Mouse (Mus musculus): ENCODE measurements around the gene Mog. TPM values are rescaled to one million over a fixed set of nuclear protein-coding genes. Genes with fewer than 3 reads are reported as not detected.
A peak's percentile ranks its signal among the peaks of the same experiment; 100 is the strongest.

The Mog gene
- polyA plus RNA-seq, 1 experiment, result not detected

DNA sequence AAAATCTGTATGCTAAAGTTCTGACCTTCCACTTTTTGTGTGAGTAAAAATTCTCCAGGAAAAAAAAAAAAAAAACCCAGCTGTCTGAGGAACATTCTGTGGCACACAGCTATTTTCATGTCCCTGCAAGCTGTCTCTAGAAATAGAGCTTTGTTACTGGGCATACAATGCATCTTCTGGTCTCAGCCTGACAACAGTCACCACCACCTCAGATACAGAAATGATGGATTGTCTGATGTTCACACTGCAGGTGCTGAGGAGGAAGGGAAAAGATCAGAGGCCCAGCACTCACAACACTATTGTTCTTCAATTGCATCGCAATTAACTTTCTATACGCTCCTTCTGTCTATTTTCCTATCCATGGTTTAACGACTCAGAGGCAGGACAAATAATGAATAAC, 4.9 kb downstream of the Mog start:
- Histone ChIP-seq H3K36me3 (replicated peaks; ENCODE audit: low read length) (no peaks in the 10 kb centered on the region), H3K4me3 (replicated peaks) (no peak overlapping the region), H3K4me1 (peaks cover 22% of the 10 kb centered on the region), H3K27me3 (replicated peaks) (peaks cover 2% of the 10 kb centered on the region), H3K9me3 (no peaks in the 10 kb centered on the region)
- TF ChIP-seq FLI1 (IDR thresholded peaks at IDR 0.05; ENCODE audit: low read length) (no peak), GATA1 (IDR thresholded peaks at IDR 0.05; ENCODE audit: borderline replicate concordance, low read length) (no peak)

DNA sequence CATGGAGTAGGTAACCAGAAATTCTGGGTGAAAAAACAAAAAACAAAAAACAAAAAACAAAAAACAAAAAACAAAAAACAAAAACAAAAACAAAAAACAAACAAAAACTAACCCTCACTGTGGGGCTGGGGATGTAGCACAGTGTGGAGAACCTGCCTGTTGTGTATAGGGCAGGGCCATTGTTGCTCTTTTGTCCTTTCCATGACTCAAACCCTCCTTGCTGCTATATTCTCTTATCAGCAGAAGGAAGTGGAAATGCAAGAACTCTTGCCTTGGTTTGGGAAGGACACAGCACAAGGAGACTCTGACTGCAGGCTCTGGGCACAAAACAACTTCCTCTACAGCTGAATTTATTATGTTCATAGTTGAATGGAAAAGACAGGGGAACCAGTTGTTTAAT, 6.9 kb downstream of the Mog start:
- H3K36me3 ChIP-seq (replicated peaks; ENCODE audit: low read length), result no peaks in the 10 kb centered on the region
- peaks cover 4% of the 10 kb centered on the region for H3K27me3 ChIP-seq (replicated peaks)
- TF ChIP-seq FLI1 (IDR thresholded peaks at IDR 0.05; ENCODE audit: low read length) (no peak), GATA1 (IDR thresholded peaks at IDR 0.05; ENCODE audit: borderline replicate concordance, low read length) (no peak)
- peaks cover 15% of the 10 kb centered on the region for H3K4me1 ChIP-seq
- no peaks in the 10 kb centered on the region for H3K9me3 ChIP-seq
- no peak overlapping the region for H3K4me3 ChIP-seq (replicated peaks)

DNA sequence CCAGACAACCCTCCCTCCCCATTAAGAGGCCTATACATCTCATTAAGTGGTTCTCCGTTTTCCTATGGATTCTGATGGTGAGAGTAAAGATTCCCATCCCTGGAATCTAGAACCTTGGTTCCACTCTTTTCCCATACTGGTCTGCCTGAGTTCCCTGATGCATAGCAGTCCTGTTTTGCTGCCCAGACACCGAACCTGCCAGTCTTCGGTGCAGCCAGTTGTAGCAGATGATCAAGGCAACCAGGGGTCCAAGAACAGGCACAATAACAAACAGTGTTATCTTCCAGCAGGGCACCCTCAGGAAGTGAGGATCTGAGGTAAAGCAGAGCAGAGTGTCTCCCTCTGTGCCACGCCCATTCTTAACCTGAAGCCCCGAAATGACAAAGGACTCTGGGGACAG, 11.1 kb downstream of the Mog start:
- H3K9me3 ChIP-seq, result no peaks in the 10 kb centered on the region
- TF ChIP-seq GATA1 (IDR thresholded peaks at IDR 0.05; ENCODE audit: borderline replicate concordance, low read length) (no peak), FLI1 (IDR thresholded peaks at IDR 0.05; ENCODE audit: low read length) (no peak)

DNA sequence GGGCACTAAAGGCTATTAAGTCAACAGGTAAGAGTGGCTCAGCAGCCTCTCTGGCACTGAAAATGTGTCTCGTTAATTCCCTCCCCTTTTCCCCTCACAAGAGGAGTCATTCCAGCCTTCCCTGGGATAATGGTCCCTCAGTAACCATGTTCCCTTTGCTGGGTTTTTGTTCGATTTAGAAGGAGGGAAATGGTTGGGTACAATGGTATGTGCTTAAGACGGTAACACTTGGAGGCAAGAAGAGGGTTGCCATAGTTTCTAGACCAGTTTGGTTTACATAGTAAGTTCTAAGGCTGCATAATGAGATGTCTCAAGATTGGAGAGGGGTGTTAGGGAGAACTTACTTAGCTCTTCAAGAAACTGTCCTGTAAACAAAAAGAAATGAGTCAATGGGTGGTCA, 11.5 kb downstream of the Mog start:
- no peak for TF ChIP-seq GATA1 (IDR thresholded peaks at IDR 0.05; ENCODE audit: borderline replicate concordance, low read length)
- TF ChIP-seq FLI1 (IDR thresholded peaks at IDR 0.05; ENCODE audit: low read length), result no peak
- Histone ChIP-seq H3K4me1 (peaks cover 26% of the 10 kb centered on the region), H3K36me3 (replicated peaks; ENCODE audit: low read length) (peaks cover 7% of the 10 kb centered on the region), H3K9me3 (no peaks in the 10 kb centered on the region), H3K27me3 (replicated peaks) (peaks cover 8% of the 10 kb centered on the region), H3K4me3 (replicated peaks) (no peak overlapping the region)

More for the DNA sequence above, 11.1 kb downstream of the Mog start:
- H3K4me1 ChIP-seq, result peaks cover 30% of the 10 kb centered on the region
- peaks cover 8% of the 10 kb centered on the region for H3K27me3 ChIP-seq (replicated peaks)
- H3K4me3 ChIP-seq (replicated peaks), result no peak overlapping the region
- peaks cover 7% of the 10 kb centered on the region for H3K36me3 ChIP-seq (replicated peaks; ENCODE audit: low read length)

DNA sequence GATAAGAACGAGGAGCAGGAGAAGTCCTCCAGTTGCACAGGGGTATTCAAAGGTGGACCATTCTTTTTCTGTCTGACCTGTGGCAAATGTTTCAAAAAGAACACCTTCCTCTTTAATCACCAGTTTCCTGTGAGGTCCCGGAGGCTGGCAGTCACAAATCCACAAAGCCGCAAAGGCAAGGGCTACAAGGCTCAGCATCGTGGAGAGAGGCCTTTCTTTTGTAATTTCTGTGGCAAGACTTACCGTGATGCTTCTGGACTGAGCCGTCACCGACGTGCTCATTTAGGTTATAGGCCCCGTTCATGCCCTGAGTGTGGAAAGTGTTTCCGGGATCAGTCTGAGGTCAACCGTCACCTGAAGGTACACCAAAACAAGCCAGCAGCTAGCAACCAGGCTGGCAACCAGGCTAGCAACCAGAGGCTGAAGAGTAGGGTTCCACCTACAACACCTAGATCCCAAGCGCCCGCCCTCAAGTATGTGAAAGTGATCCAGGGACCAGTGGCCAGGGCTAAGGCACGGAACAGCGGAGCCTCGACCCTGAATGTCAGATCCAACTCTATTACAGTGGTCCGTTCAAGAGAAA, 13.6 kb downstream of the Mog start:
- Histone ChIP-seq H3K4me3 (replicated peaks) (no peak overlapping the region), H3K4me1 (peaks cover 19% of the 10 kb centered on the region), H3K36me3 (replicated peaks; ENCODE audit: low read length) (peaks cover 7% of the 10 kb centered on the region), H3K9me3 (no peaks in the 10 kb centered on the region), H3K27me3 (replicated peaks) (peaks cover 10% of the 10 kb centered on the region)
- TF ChIP-seq GATA1 (IDR thresholded peaks at IDR 0.05; ENCODE audit: borderline replicate concordance, low read length), result no peak
- no peak for TF ChIP-seq FLI1 (IDR thresholded peaks at IDR 0.05; ENCODE audit: low read length)

DNA sequence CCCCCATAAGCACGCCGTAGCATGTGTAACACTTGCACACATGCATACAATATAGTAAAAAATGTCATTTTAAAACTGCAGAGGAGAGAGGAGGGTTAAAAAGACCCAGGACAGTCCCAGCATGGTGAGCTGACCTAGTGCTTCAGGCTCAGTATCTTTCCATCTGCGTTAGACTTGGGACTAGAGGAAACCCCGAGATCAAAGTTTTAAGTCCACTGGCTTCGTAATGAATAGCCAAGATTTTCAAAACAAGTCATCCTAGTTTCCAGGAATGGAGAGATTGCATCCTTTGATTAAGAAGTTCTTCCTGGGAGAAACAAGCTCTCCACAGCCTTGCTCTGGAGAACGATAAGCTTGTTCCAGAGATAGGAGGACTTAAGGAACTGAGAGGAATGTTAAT, 15.0 kb downstream of the Mog start:
- H3K9me3 ChIP-seq, result no peaks in the 10 kb centered on the region
- H3K27me3 ChIP-seq (replicated peaks), result peaks cover 18% of the 10 kb centered on the region
- no peak overlapping the region for H3K4me3 ChIP-seq (replicated peaks)
- H3K4me1 ChIP-seq, result peaks cover 21% of the 10 kb centered on the region
- TF ChIP-seq FLI1 (IDR thresholded peaks at IDR 0.05; ENCODE audit: low read length), result no peak
- no peak for TF ChIP-seq GATA1 (IDR thresholded peaks at IDR 0.05; ENCODE audit: borderline replicate concordance, low read length)
- H3K36me3 ChIP-seq (replicated peaks; ENCODE audit: low read length), result peaks cover 7% of the 10 kb centered on the region

DNA sequence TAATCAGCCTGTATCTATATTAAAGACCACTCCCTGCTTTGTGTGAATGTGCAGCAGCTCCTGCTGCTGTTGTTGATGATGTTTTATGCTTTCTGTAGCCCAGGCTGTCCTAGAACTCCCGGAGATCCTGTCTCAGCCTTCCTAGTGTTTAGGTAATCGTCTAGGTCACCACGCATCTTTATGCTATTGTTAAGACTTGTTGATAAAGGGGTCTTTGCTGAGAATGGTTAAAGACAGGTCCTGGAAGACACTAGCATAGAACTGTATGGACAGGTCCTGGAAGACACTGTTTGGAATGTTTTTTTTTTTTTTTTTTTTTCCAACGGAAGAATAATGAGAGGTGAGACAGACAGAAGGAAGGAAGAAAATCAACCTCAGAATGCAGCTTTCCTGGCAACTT, 19.8 kb downstream of the Mog start:
- Histone ChIP-seq H3K4me1 (peaks cover 30% of the 10 kb centered on the region), H3K4me3 (replicated peaks) (peak overlapping the region; percentile 90), H3K27me3 (replicated peaks) (peaks cover 19% of the 10 kb centered on the region), H3K36me3 (replicated peaks; ENCODE audit: low read length) (no peaks in the 10 kb centered on the region), H3K9me3 (no peaks in the 10 kb centered on the region)
- TF ChIP-seq GATA1 (IDR thresholded peaks at IDR 0.05; ENCODE audit: borderline replicate concordance, low read length) (no peak), FLI1 (IDR thresholded peaks at IDR 0.05; ENCODE audit: low read length) (no peak)

DNA sequence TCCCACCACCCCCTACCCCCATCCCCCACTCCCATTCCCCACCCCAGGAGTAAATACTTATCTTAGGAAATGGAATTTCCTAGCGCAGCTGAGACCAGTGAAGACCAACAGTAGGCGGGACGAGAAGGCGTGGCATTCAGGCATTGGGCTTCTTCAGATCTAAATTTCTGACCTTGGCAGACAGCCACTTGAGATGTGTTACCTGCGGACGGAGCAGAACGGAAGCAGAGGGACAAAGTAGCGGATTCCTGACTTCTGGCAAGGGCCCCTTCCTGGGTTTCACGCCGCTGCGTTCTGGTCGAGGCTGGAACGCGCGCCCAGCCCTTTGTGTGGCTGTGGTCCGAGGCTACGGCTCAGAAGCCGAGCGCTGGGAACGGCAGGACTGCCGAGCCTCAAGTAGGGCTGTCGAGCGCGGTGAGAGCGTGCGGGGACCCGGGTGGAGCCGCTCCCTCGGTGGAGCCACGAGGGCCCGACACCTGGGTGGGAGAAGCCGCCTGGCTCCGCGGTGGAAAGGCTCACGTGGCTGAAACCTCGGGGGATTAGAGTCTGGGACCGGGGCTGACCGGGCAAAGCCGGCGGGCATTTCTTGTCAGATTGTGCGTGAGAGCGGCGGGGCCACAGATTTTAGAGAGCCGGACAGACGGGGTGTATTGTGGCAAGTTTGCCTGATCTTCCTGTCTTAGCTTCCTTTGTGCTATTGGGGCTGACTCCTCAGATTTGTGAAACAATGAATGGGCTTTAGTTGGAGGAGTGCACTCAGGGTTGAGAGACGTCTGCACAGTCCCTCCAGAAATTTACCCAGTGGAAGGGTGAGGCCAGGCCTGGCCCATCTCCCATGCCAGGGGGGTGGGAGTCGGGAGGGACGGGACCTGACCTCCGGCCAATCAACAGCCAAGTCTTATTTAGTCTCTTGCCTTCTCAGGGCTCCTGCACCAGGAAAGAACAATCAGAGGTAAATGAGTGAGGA, 20.6 kb downstream of the Mog start:
- peak overlapping the region; percentile 90 for H3K4me3 ChIP-seq (replicated peaks)
- TF ChIP-seq GATA1 (IDR thresholded peaks at IDR 0.05; ENCODE audit: borderline replicate concordance, low read length) (no peak), FLI1 (IDR thresholded peaks at IDR 0.05; ENCODE audit: low read length) (no peak)
- H3K27me3 ChIP-seq (replicated peaks), result peaks cover 19% of the 10 kb centered on the region
- no peaks in the 10 kb centered on the region for H3K36me3 ChIP-seq (replicated peaks; ENCODE audit: low read length)
- peaks cover 29% of the 10 kb centered on the region for H3K4me1 ChIP-seq
- no peaks in the 10 kb centered on the region for H3K9me3 ChIP-seq

DNA sequence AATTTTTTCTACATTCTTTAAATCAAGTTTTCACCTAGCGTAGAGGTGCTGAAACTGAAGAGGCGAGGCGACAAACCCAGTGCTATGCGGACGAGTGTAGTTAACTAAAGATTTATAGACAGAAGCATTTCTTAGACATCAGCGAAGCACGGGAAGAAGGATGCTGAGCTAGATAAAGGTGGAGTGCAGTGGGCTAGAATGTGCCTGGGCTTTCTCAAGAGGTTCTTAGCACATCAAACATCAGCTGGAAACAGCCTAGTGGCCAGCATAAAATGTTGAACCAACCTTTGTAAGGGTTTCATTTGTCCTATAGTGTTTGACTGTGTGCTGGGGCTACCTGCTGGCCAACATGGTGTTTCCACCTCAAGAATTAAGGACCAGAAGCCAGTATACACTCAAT, 22.3 kb downstream of the Mog start, which contains the start of gene Zfp57:
Zfp57 (plus strand) TSS at position 301 of the 400 bp plus-strand sequence.
- peaks cover 35% of the 10 kb centered on the region for H3K4me1 ChIP-seq

DNA sequence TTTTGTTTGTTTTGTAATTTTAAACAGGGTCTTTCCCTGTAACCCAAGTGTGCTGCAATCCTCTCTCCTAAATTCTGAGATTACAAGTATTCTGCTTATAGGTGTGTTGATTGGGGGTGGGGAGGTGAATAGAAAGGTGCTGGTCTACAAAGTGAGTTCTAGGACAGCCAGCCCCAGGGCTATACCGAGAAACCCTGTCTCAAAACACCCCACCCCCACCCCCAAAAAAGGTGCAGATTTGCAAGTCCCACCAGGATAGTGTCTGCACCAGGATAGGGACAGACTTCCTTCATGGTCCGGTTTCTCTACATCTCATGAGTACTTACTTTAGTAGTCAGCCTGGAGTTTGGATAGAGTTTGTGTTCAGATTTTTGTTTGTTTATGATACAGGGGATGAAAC, 24.7 kb downstream of the Mog start:
- Histone ChIP-seq H3K36me3 (replicated peaks; ENCODE audit: low read length) (no peaks in the 10 kb centered on the region), H3K4me3 (replicated peaks) (no peak overlapping the region), H3K27me3 (replicated peaks) (peaks cover 11% of the 10 kb centered on the region), H3K4me1 (peaks cover 46% of the 10 kb centered on the region), H3K9me3 (no peaks in the 10 kb centered on the region)
- TF ChIP-seq GATA1 (IDR thresholded peaks at IDR 0.05; ENCODE audit: borderline replicate concordance, low read length) (no peak), FLI1 (IDR thresholded peaks at IDR 0.05; ENCODE audit: low read length) (no peak)

More for the DNA sequence above, 22.3 kb downstream of the Mog start, which contains the start of gene Zfp57:
- Histone ChIP-seq H3K36me3 (replicated peaks; ENCODE audit: low read length) (no peaks in the 10 kb centered on the region), H3K4me3 (replicated peaks) (no peak within 1 kb of the TSS), H3K9me3 (no peaks in the 10 kb centered on the region), H3K27me3 (replicated peaks) (peaks cover 19% of the 10 kb centered on the region)
- TF ChIP-seq GATA1 (IDR thresholded peaks at IDR 0.05; ENCODE audit: borderline replicate concordance, low read length), result no peak
- TF ChIP-seq FLI1 (IDR thresholded peaks at IDR 0.05; ENCODE audit: low read length), result no peak
